Mouse (Mus musculus) MEL (cell line): ENCODE data around the gene Atp8a2. TPM values are rescaled to one million over a fixed set of nuclear protein-coding genes. Genes with fewer than 3 reads are reported as not detected.

ENCODE experiments used
- DNase-seq: peaks from one replicate; pipeline ENCODE4 v3.0.0; 2011; ENCODE audit warnings: low read depth, low spot score
- H3K27ac ChIP-seq: 2 replicates; pipeline ENCODE4 v1.5.1; 2012; ENCODE audit warnings: low read depth, mild to moderate bottlenecking, control low read depth, low read length, moderate library complexity; ENCODE audit not compliant: control insufficient read depth
- H3K27me3 ChIP-seq, 2 experiments: fragments of 150-350 bp in 1 of 2; sonication (generic) in 1 of 2; 2 replicates each; pipeline ENCODE4 v1.6.1; 2012; ENCODE audit warnings: low read length in 2 of 2, mild to moderate bottlenecking in 2 of 2, improper control_type of control experiment in 1 of 2, moderate library complexity in 1 of 2; ENCODE audit not compliant: insufficient read depth in 2 of 2, control insufficient read depth in 1 of 2
- H3K36me3 ChIP-seq, 2 experiments: 2 replicates each; pipeline ENCODE4 v1.6.1; 2012 to 2014; ENCODE audit warnings: low read length in 2 of 2, improper control_type of control experiment in 1 of 2, inconsistent platforms in 1 of 2, mild to moderate bottlenecking in 1 of 2; ENCODE audit not compliant: insufficient read depth in 2 of 2, control insufficient read depth in 1 of 2
- H3K4me1 ChIP-seq, 2 experiments: fragments of 150-350 bp in 1 of 2; sonication (generic) in 1 of 2; 2 replicates each; pipeline ENCODE4 v1.6.1; 2012; ENCODE audit warnings: low read length in 2 of 2, improper control_type of control experiment in 1 of 2, mild to moderate bottlenecking in 1 of 2; ENCODE audit not compliant: insufficient read depth in 2 of 2, control insufficient read depth in 1 of 2
- H3K4me3 ChIP-seq, 2 experiments: fragments of 150-350 bp in 1 of 2; sonication (generic) in 1 of 2; 2 replicates each; pipeline ENCODE4 v1.5.1; 2012; ENCODE audit warnings: low read depth in 2 of 2, low read length in 2 of 2, mild to moderate bottlenecking in 2 of 2, moderate library complexity in 2 of 2, control low read depth in 1 of 2, improper control_type of control experiment in 1 of 2; ENCODE audit not compliant: control insufficient read depth in 1 of 2, insufficient read depth in 1 of 2
- H3K79me2 ChIP-seq: 2 replicates; pipeline ENCODE4 v1.6.1; 2012; ENCODE audit warnings: mild to moderate bottlenecking, low read length, moderate library complexity; ENCODE audit not compliant: control insufficient read depth, poor library complexity, insufficient read depth
- H3K9ac ChIP-seq: 2 replicates; pipeline ENCODE4 v1.6.1; 2012; ENCODE audit warnings: low read depth, mild to moderate bottlenecking, control low read depth, low read length, moderate library complexity; ENCODE audit not compliant: control insufficient read depth, poor library complexity, severe bottlenecking
- H3K9me3 ChIP-seq: fragments of 150-350 bp; sonication (generic); replicated peaks from 2 replicates; pipeline ENCODE4 v1.6.1; 2012; ENCODE audit warnings: mild to moderate bottlenecking, low read length, improper control_type of control experiment, moderate library complexity; ENCODE audit not compliant: insufficient read depth
- BHLHE40 ChIP-seq: IDR thresholded peaks from 2 replicates; pipeline ENCODE4 v1.6.1; 2012; ENCODE audit warnings: low read depth, mild to moderate bottlenecking, inconsistent platforms, low read length, improper control_type of control experiment, borderline replicate concordance
- CHD1 ChIP-seq: IDR thresholded peaks from 2 replicates; pipeline ENCODE4 v1.6.1; 2012; ENCODE audit warnings: low read depth, mild to moderate bottlenecking, inconsistent platforms, low read length, improper control_type of control experiment
- ELF1 ChIP-seq: IDR thresholded peaks from 2 replicates; pipeline ENCODE4 v1.6.1; 2014; ENCODE audit warnings: low read depth, mild to moderate bottlenecking, inconsistent platforms, low read length, improper control_type of control experiment, moderate library complexity
- ETS1 ChIP-seq: IDR thresholded peaks from 2 replicates; pipeline ENCODE4 v1.6.1; 2012; ENCODE audit warnings: low read depth, mild to moderate bottlenecking, inconsistent platforms, low read length, improper control_type of control experiment, moderate library complexity
- JUND ChIP-seq: IDR thresholded peaks from 2 replicates; pipeline ENCODE4 v1.6.1; 2011; ENCODE audit warnings: low read depth, mild to moderate bottlenecking, improper control_type of control experiment, low read length
- MAFK ChIP-seq: IDR thresholded peaks from 2 replicates; pipeline ENCODE4 v1.6.1; 2011; ENCODE audit warnings: low read depth, mild to moderate bottlenecking, low read length, improper control_type of control experiment, borderline replicate concordance
- MEF2A ChIP-seq: IDR thresholded peaks from 2 replicates; pipeline ENCODE4 v1.6.1; 2014; ENCODE audit warnings: low read depth, mild to moderate bottlenecking, inconsistent platforms, low read length, improper control_type of control experiment; ENCODE audit not compliant: poor library complexity, insufficient replicate concordance, severe bottlenecking; ENCODE audit errors: extremely low read depth
- MXI1 ChIP-seq: IDR thresholded peaks from 2 replicates; pipeline ENCODE4 v1.6.1; 2011; ENCODE audit warnings: mild to moderate bottlenecking, low read depth, low read length, improper control_type of control experiment
- MYB ChIP-seq: IDR thresholded peaks from 2 replicates; pipeline ENCODE4 v1.6.1; 2011; ENCODE audit warnings: mild to moderate bottlenecking, low read depth, low read length, improper control_type of control experiment
- NELFE ChIP-seq: IDR thresholded peaks from 2 replicates; pipeline ENCODE4 v1.6.1; 2011; ENCODE audit warnings: low read depth, low read length, improper control_type of control experiment
- NRF1 ChIP-seq: IDR thresholded peaks from 2 replicates; pipeline ENCODE4 v1.6.1; 2014; ENCODE audit warnings: low read depth, mild to moderate bottlenecking, inconsistent platforms, low read length, improper control_type of control experiment, moderate library complexity; ENCODE audit not compliant: poor library complexity, insufficient read depth, severe bottlenecking
- RAD21 ChIP-seq: IDR thresholded peaks from 2 replicates; pipeline ENCODE4 v1.6.1; 2011; ENCODE audit warnings: mild to moderate bottlenecking, low read depth, low read length, improper control_type of control experiment
- RCOR1 ChIP-seq: IDR thresholded peaks from 2 replicates; pipeline ENCODE4 v1.6.1; 2012; ENCODE audit warnings: low read depth, mild to moderate bottlenecking, inconsistent platforms, low read length, improper control_type of control experiment
- SIN3A ChIP-seq: IDR thresholded peaks from 2 replicates; pipeline ENCODE4 v1.6.1; 2012; ENCODE audit warnings: low read length, improper control_type of control experiment, inconsistent platforms
- TAL1 ChIP-seq: IDR thresholded peaks from 2 replicates; pipeline ENCODE4 v1.6.1; 2012; ENCODE audit warnings: mild to moderate bottlenecking, inconsistent platforms, low read length, moderate library complexity, mixed read lengths
- TBP ChIP-seq: IDR thresholded peaks from 2 replicates; pipeline ENCODE4 v1.8.0; 2011; ENCODE audit warnings: low read depth, low read length, improper control_type of control experiment
- TCF12 ChIP-seq: IDR thresholded peaks from 2 replicates; pipeline ENCODE4 v1.6.1; 2014; ENCODE audit warnings: low read depth, mild to moderate bottlenecking, inconsistent platforms, low read length, improper control_type of control experiment, moderate library complexity
- ZKSCAN1 ChIP-seq: IDR thresholded peaks from 2 replicates; pipeline ENCODE4 v1.6.1; 2012; ENCODE audit warnings: low read depth, mild to moderate bottlenecking, inconsistent platforms, low read length, improper control_type of control experiment, moderate library complexity
- ZMIZ1 ChIP-seq: IDR thresholded peaks from 2 replicates; pipeline ENCODE4 v1.6.1; 2012; ENCODE audit warnings: low read depth, mild to moderate bottlenecking, inconsistent platforms, low read length, improper control_type of control experiment, moderate library complexity
- polyA plus RNA-seq, 2 experiments: library from polyadenylated mRNA; stranded (reverse) in 1 of 2; unstranded in 1 of 2; fragments of >175 nt in 1 of 2; fragments of >200 nt in 1 of 2; gene quantifications; 2 replicates each; pipeline versions ENCODE4 v1.2.1 to v1.2.4; 2012; ENCODE audit warnings: low replicate concordance in 2 of 2, low read depth in 1 of 2; ENCODE audit not compliant: insufficient read length in 2 of 2, insufficient read depth in 1 of 2, missing spikeins in 1 of 2
- total RNA-seq: library from RNA; depleted of rRNA; stranded (reverse); fragments of 300-350 nt; gene quantifications from 2 replicates; pipeline ENCODE4 v1.2.3, GENCODE M21; 2012

Atp8a2 gene
- total and polyA plus RNA-seq, 3 experiments: 0.29 to 0.39 TPM; not detected in 1

DNA sequence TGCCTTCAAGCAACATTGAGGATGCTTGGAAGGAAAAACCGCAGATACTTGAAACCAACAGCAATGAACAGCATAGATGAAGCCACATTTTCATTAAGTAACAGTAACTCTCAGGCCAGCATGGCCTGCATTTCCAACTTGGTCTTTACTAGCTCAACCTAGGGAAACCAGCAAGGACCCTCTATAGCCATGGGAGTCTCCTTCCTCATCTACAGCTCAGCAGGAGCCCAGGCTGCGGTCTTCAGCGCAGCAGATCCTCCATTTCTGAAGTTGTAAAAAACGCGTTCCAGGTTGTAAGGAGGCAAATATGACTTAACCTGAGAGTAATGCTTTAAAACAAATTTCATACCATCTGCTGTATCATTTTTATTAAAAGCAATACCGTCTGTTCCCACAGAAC lies 447.0 kb downstream of the Atp8a2 start:
- DNase-seq: no peak
- no peaks in the 10 kb centered on the region for H3K79me2 ChIP-seq
- H3K4me3 ChIP-seq: no peak overlapping the region
- no peaks in the 10 kb centered on the region for H3K27me3 ChIP-seq
- H3K9me3 ChIP-seq: no peaks in the 10 kb centered on the region
- no peaks in the 10 kb centered on the region for H3K36me3 ChIP-seq
- no peak for TF ChIP-seq ZKSCAN1
- TF ChIP-seq RAD21: no peak
- no peak for TF ChIP-seq NRF1
- no peak for TF ChIP-seq TCF12
- no peak for TF ChIP-seq MXI1
- no peak for TF ChIP-seq NELFE
- TF ChIP-seq TBP: no peak
- H3K4me1 ChIP-seq: no peaks in the 10 kb centered on the region
- H3K27ac ChIP-seq: no peak overlapping the region
- no peak overlapping the region for H3K9ac ChIP-seq

DNA sequence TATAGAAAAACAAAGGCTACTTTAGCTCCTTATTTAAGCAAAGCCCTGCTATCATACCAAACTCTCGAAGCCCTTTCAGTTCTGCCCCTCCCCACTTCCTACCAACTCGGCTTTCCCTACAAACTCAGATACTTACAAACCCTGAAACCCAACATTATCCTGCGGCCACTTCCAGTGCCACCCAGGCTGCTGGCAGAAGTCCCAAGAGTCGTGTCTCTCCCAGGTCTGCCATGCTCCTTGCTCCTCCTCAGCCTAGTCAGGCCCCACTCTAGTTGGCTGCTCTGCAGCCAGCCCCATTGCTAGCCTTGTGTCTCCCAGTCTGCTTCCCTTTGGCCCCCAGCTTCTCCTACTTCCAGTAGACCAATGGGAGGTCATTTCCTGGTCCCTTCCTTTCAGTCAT lies 451.3 kb downstream of the Atp8a2 start:
- Histone ChIP-seq H3K27ac (no peak overlapping the region), H3K4me1 (no peaks in the 10 kb centered on the region), H3K9ac (no peak overlapping the region), H3K36me3 (no peaks in the 10 kb centered on the region), H3K27me3 (no peaks in the 10 kb centered on the region), H3K9me3 (no peaks in the 10 kb centered on the region), H3K4me3 (no peak overlapping the region), H3K79me2 (no peaks in the 10 kb centered on the region)
- no peak for DNase-seq
- no peak for TF ChIP-seq TBP
- no peak for TF ChIP-seq JUND
- TF ChIP-seq BHLHE40: no peak
- no peak for TF ChIP-seq MYB
- TF ChIP-seq MEF2A: no peak
- TF ChIP-seq MXI1: no peak
- no peak for TF ChIP-seq RCOR1
- TF ChIP-seq SIN3A: no peak
- TF ChIP-seq ZKSCAN1: no peak
- no peak for TF ChIP-seq ELF1
- no peak for TF ChIP-seq ETS1
- TF ChIP-seq ZMIZ1: no peak
- TF ChIP-seq CHD1: no peak
- TF ChIP-seq TCF12: no peak
- no peak for TF ChIP-seq MAFK
- no peak for TF ChIP-seq TAL1
